Mouse (Mus musculus) kidney, adult 18-20 months (tissue): ENCODE measurements around the gene Thap2.

Source experiments
- DNase-seq: peaks from one replicate; pipeline ENCODE4 v3.0.0; 2021

The Thap2 gene

GRCm38 (mm10) chr10:115384221-115385017 is at the start of gene Thap2, which contains the start of gene Zfc3h1:
Gene Thap2, minus strand, starts transcription at chr10:115384443.
Gene Zfc3h1, plus strand, starts transcription at chr10:115384959.
- DNase-seq = peak; percentile 97

- DNase-seq = no peak
Measured at GRCm38 (mm10) chr10:115425351-115425750, 41.1 kb upstream of the Thap2 start.

GRCm38 (mm10) chr10:115421976-115422375 is 37.7 kb upstream of the Thap2 start:
- no peak for DNase-seq

GRCm38 (mm10) chr10:115414056-115414455 is 29.8 kb upstream of the Thap2 start:
- no peak for DNase-seq

GRCm38 (mm10) chr10:115413496-115413895 is 29.3 kb upstream of the Thap2 start:
- no peak for DNase-seq

GRCm38 (mm10) chr10:115406393-115406792 is 22.1 kb upstream of the Thap2 start:
- DNase-seq = peak; percentile 31

GRCm38 (mm10) chr10:115391896-115392295 is 7.7 kb upstream of the Thap2 start:
- no peak for DNase-seq

GRCm38 (mm10) chr10:115391076-115391475 is 6.8 kb upstream of the Thap2 start:
- no peak for DNase-seq

- DNase-seq = no peak
Measured at GRCm38 (mm10) chr10:115387891-115388290, 3.6 kb upstream of the Thap2 start.

- DNase-seq = peak; percentile 71
Measured at GRCm38 (mm10) chr10:115385018-115386002, 1.1 kb upstream of the Thap2 start.

- DNase-seq = no peak
Measured at GRCm38 (mm10) chr10:115383644-115384220, 511 bp downstream of the Thap2 start.

GRCm38 (mm10) chr10:115382846-115383643 is 1.2 kb downstream of the Thap2 start:
- DNase-seq = no peak

GRCm38 (mm10) chr10:115381506-115382084 is 2.6 kb downstream of the Thap2 start:
- DNase-seq = no peak

- no peak for DNase-seq
Measured at GRCm38 (mm10) chr10:115363151-115363550, 21.1 kb downstream of the Thap2 start.

- no peak for DNase-seq
Measured at GRCm38 (mm10) chr10:115362623-115362964, 21.6 kb downstream of the Thap2 start.

- DNase-seq = peak; percentile 95
Measured at GRCm38 (mm10) chr10:115361840-115362622, 22.2 kb downstream of the Thap2 start, which contains the start of gene Tmem19. Gene Tmem19, minus strand, starts transcription at chr10:115362501.

- peak; percentile 69 for DNase-seq
Measured at GRCm38 (mm10) chr10:115359066-115359465, 25.2 kb downstream of the Thap2 start.

GRCm38 (mm10) chr10:115358216-115358919 is 25.9 kb downstream of the Thap2 start:
- peak; percentile 33 for DNase-seq

GRCm38 (mm10) chr10:115356106-115356505 is 28.1 kb downstream of the Thap2 start:
- no peak for DNase-seq

- no peak for DNase-seq
Measured at GRCm38 (mm10) chr10:115355016-115355415, 29.2 kb downstream of the Thap2 start.
